Mouse (Mus musculus) midbrain, embryonic 13.5 days (tissue): ENCODE data around the gene Rpl28. TPM values are rescaled to one million over a fixed set of nuclear protein-coding genes. Genes with fewer than 3 reads are reported as not detected.

Experiments
- ATAC-seq: fragments of 200-750 bp; cut with Nextera tagmentation; 2 replicates; pipeline ENCODE4 v1.8.0; 2017; ENCODE audit warnings: mild to moderate bottlenecking, moderate TSS enrichment, moderate library complexity
- H3K27ac ChIP-seq: fragments of 300-500 bp; sonication (generic); 2 replicates; pipeline ENCODE4 v1.5.1; 2015; ENCODE audit warnings: inconsistent platforms, mild to moderate bottlenecking, moderate library complexity
- H3K27me3 ChIP-seq: fragments of 300-500 bp; sonication (generic); 2 replicates; pipeline ENCODE4 v1.6.1; 2015; ENCODE audit warnings: mild to moderate bottlenecking, inconsistent platforms
- H3K36me3 ChIP-seq: fragments of 300-500 bp; sonication (generic); 2 replicates; pipeline ENCODE4 v1.6.1; 2015; ENCODE audit warnings: mild to moderate bottlenecking, inconsistent platforms
- H3K4me1 ChIP-seq: fragments of 300-500 bp; sonication (generic); replicated peaks from 2 replicates; pipeline ENCODE4 v1.6.1; 2015; ENCODE audit warnings: inconsistent platforms
- H3K4me2 ChIP-seq: fragments of 300-500 bp; sonication (generic); replicated peaks from 2 replicates; pipeline ENCODE4 v1.6.1; 2015; ENCODE audit warnings: moderate library complexity, mild to moderate bottlenecking, inconsistent platforms
- H3K4me3 ChIP-seq: fragments of 300-500 bp; sonication (generic); replicated peaks from 2 replicates; pipeline ENCODE4 v1.5.1; 2015; ENCODE audit warnings: mild to moderate bottlenecking, inconsistent platforms
- H3K9ac ChIP-seq: fragments of 300-500 bp; sonication (generic); replicated peaks from 2 replicates; pipeline ENCODE4 v1.6.1; 2015; ENCODE audit warnings: mild to moderate bottlenecking, inconsistent platforms
- H3K9me3 ChIP-seq: fragments of 300-500 bp; sonication (generic); 2 replicates; pipeline ENCODE4 v1.6.1; 2016; ENCODE audit warnings: mild to moderate bottlenecking, inconsistent platforms
- WGBS: fragments of 180-500 bp; shearing (Covaris S2); methylation state at CpG from one replicate; pipeline ENCODE4 v1.1.7; 2015; 5-methylcytosine and 5-hydroxymethylcytosine counted together
- polyA plus RNA-seq: library from polyadenylated mRNA; unstranded; fragments of >200 nt; fragmentation: Nextera tagmentation; extraction: Ambion mirVana; gene quantifications from 2 replicates; pipeline ENCODE4 v1.2.1, GENCODE M21; 2015

The Rpl28 gene
- 224 and 265 TPM in 2 replicates for polyA plus RNA-seq

GRCm38 (mm10) chr7:4792278-4793212 lies at the start of gene Rpl28:
Rpl28 (plus strand) TSS chr7:4792874.
- Histone ChIP-seq H3K27ac (peak within 1 kb of the TSS; percentile 85), H3K4me1 (peaks cover 28% of the 10 kb centered on the region), H3K27me3 (peaks cover 16% of the 10 kb centered on the region; the same call in 1 of the 2 replicates), H3K4me2 (peak within 1 kb of the TSS; percentile 89), H3K36me3 (peaks cover 35% of the 10 kb centered on the region), H3K9me3 (no peaks in the 10 kb centered on the region), H3K9ac (peak within 1 kb of the TSS; percentile 91), H3K4me3 (peak within 1 kb of the TSS; percentile 70)
- ATAC-seq, result peak; percentile 91
- 2% methylated on average over 54 of the region's 54 CpGs for WGBS

- ATAC-seq, result no peak
- Histone ChIP-seq H3K4me1 (peaks cover 49% of the 10 kb centered on the region), H3K4me3 (no peak overlapping the region), H3K36me3 (peaks cover 34% of the 10 kb centered on the region), H3K4me2 (no peak overlapping the region), H3K9me3 (no peaks in the 10 kb centered on the region), H3K9ac (peak overlapping the region; percentile 92; the same call in 1 of the 2 replicates), H3K27ac (no peak overlapping the region), H3K27me3 (no peaks in the 10 kb centered on the region)
- WGBS, result 75% methylated on average over 2 of the region's 2 CpGs
Measured at GRCm38 (mm10) chr7:4743354-4743753, 49.3 kb upstream of the Rpl28 start.

- Histone ChIP-seq H3K27me3 (no peaks in the 10 kb centered on the region), H3K4me3 (no peak overlapping the region), H3K4me2 (no peak overlapping the region), H3K9ac (no peak overlapping the region), H3K27ac (no peak overlapping the region), H3K9me3 (no peaks in the 10 kb centered on the region), H3K36me3 (peaks cover 38% of the 10 kb centered on the region), H3K4me1 (peaks cover 39% of the 10 kb centered on the region)
- 96% methylated on average over 6 of the region's 6 CpGs for WGBS
- no peak for ATAC-seq
Measured at GRCm38 (mm10) chr7:4744886-4745285, 47.8 kb upstream of the Rpl28 start.

GRCm38 (mm10) chr7:4746326-4746980 lies 46.2 kb upstream of the Rpl28 start:
- H3K36me3 ChIP-seq, result peaks cover 38% of the 10 kb centered on the region
- no peak; the same call in 1 of the 2 replicates for ATAC-seq
- peaks cover 29% of the 10 kb centered on the region for H3K4me1 ChIP-seq
- H3K27me3 ChIP-seq, result no peaks in the 10 kb centered on the region
- no peak overlapping the region for H3K4me3 ChIP-seq
- no peak overlapping the region for H3K4me2 ChIP-seq
- H3K9me3 ChIP-seq, result no peaks in the 10 kb centered on the region
- no peak overlapping the region for H3K9ac ChIP-seq
- no peak overlapping the region for H3K27ac ChIP-seq
- 79% methylated on average over 22 of the region's 22 CpGs for WGBS

- Histone ChIP-seq H3K27me3 (no peaks in the 10 kb centered on the region), H3K4me2 (no peak overlapping the region), H3K4me3 (no peak overlapping the region), H3K36me3 (peaks cover 38% of the 10 kb centered on the region), H3K9ac (no peak overlapping the region), H3K4me1 (peaks cover 29% of the 10 kb centered on the region), H3K9me3 (no peaks in the 10 kb centered on the region), H3K27ac (no peak overlapping the region)
- 83% methylated on average over 9 of the region's 9 CpGs for WGBS
- ATAC-seq, result no peak
Measured at GRCm38 (mm10) chr7:4747156-4747899, 45.3 kb upstream of the Rpl28 start.

- no peak for ATAC-seq
- H3K9me3 ChIP-seq, result no peaks in the 10 kb centered on the region
- peaks cover 29% of the 10 kb centered on the region for H3K4me1 ChIP-seq
- peaks cover 32% of the 10 kb centered on the region for H3K36me3 ChIP-seq
- H3K4me3 ChIP-seq, result no peak overlapping the region
- H3K27ac ChIP-seq, result no peak overlapping the region
- H3K9ac ChIP-seq, result no peak overlapping the region
- no peak overlapping the region for H3K4me2 ChIP-seq
- H3K27me3 ChIP-seq, result no peaks in the 10 kb centered on the region
- WGBS, result 86% methylated on average over 4 of the region's 4 CpGs
Measured at GRCm38 (mm10) chr7:4748321-4748720, 44.4 kb upstream of the Rpl28 start.

- Histone ChIP-seq H3K4me1 (peaks cover 28% of the 10 kb centered on the region), H3K36me3 (peaks cover 31% of the 10 kb centered on the region), H3K4me2 (no peak overlapping the region), H3K9me3 (no peaks in the 10 kb centered on the region), H3K27me3 (no peaks in the 10 kb centered on the region), H3K4me3 (no peak overlapping the region), H3K27ac (no peak overlapping the region), H3K9ac (no peak overlapping the region)
- no peak for ATAC-seq
- WGBS, result 79% methylated on average over 2 of the region's 2 CpGs
Measured at GRCm38 (mm10) chr7:4749169-4749568, 43.5 kb upstream of the Rpl28 start.

GRCm38 (mm10) chr7:4751971-4752820 lies 40.5 kb upstream of the Rpl28 start:
- no peak overlapping the region for H3K27ac ChIP-seq
- WGBS, result 2% methylated on average over 30 of the region's 30 CpGs
- H3K4me2 ChIP-seq, result peak overlapping the region; percentile 47
- ATAC-seq, result peak; percentile 68
- H3K4me1 ChIP-seq, result peaks cover 21% of the 10 kb centered on the region
- H3K36me3 ChIP-seq, result peaks cover 4% of the 10 kb centered on the region; the same call in 1 of the 2 replicates
- no peak overlapping the region; the same call in 1 of the 2 replicates for H3K9ac ChIP-seq
- no peaks in the 10 kb centered on the region for H3K9me3 ChIP-seq
- peak overlapping the region; percentile 29 for H3K4me3 ChIP-seq
- H3K27me3 ChIP-seq, result no peaks in the 10 kb centered on the region

- peak within 1 kb of the TSS; percentile 16; the same call in 1 of the 2 replicates for H3K9ac ChIP-seq
- H3K4me1 ChIP-seq, result peaks cover 21% of the 10 kb centered on the region
- peaks cover 4% of the 10 kb centered on the region; the same call in 1 of the 2 replicates for H3K36me3 ChIP-seq
- ATAC-seq, result peak; percentile 93
- no peaks in the 10 kb centered on the region for H3K9me3 ChIP-seq
- WGBS, result 5% methylated on average over 24 of the region's 24 CpGs
- no peak within 1 kb of the TSS for H3K27ac ChIP-seq
- peak within 1 kb of the TSS; percentile 29 for H3K4me3 ChIP-seq
- no peaks in the 10 kb centered on the region for H3K27me3 ChIP-seq
- H3K4me2 ChIP-seq, result peak within 1 kb of the TSS; percentile 47
Measured at GRCm38 (mm10) chr7:4752821-4753570, 39.7 kb upstream of the Rpl28 start, which contains the start of gene Cox6b2. Cox6b2 (minus strand) TSS chr7:4753094.

GRCm38 (mm10) chr7:4759670-4760069 lies 33.0 kb upstream of the Rpl28 start:
- Histone ChIP-seq H3K4me3 (no peak overlapping the region), H3K27ac (no peak overlapping the region)

More at GRCm38 (mm10) chr7:4759670-4760069, 33.0 kb upstream of the Rpl28 start:
- H3K9ac ChIP-seq, result no peak overlapping the region
- H3K4me1 ChIP-seq, result no peaks in the 10 kb centered on the region
- ATAC-seq, result no peak
- H3K4me2 ChIP-seq, result no peak overlapping the region
- H3K27me3 ChIP-seq, result no peaks in the 10 kb centered on the region
- no peaks in the 10 kb centered on the region for H3K36me3 ChIP-seq
- whole genome bisulfite sequencing, result 40% methylated on average over 1 of the region's 1 CpGs
- H3K9me3 ChIP-seq, result no peaks in the 10 kb centered on the region
